Mouse (Mus musculus) midbrain, embryonic 16.5 days (tissue): ENCODE results near the gene Nrf1. TPM values are rescaled to one million over a fixed set of nuclear protein-coding genes. Genes with fewer than 3 reads are reported as not detected.

Source experiments
- ATAC-seq: fragments of 200-750 bp; cut with Nextera tagmentation; 2 replicates; pipeline ENCODE4 v1.8.0; 2017; ENCODE audit warnings: moderate TSS enrichment
- H3K27ac ChIP-seq: fragments of 300-500 bp; sonication (generic); 2 replicates; pipeline ENCODE4 v1.5.1; 2014; ENCODE audit warnings: mild to moderate bottlenecking, low read length, mixed read lengths
- H3K27me3 ChIP-seq: fragments of 300-500 bp; sonication (generic); 2 replicates; pipeline ENCODE4 v1.6.1; 2014; ENCODE audit warnings: low read depth, low read length, mixed read lengths; ENCODE audit not compliant: control insufficient read depth, insufficient read depth
- H3K36me3 ChIP-seq: fragments of 300-500 bp; sonication (generic); 2 replicates; pipeline ENCODE4 v1.6.1; 2014; ENCODE audit warnings: mild to moderate bottlenecking, low read length, moderate library complexity, mixed read lengths; ENCODE audit not compliant: control insufficient read depth, insufficient read depth
- H3K4me1 ChIP-seq: fragments of 300-500 bp; sonication (generic); 2 replicates; pipeline ENCODE4 v1.6.1; 2014; ENCODE audit warnings: mild to moderate bottlenecking, low read length, mixed read lengths; ENCODE audit not compliant: control insufficient read depth, insufficient read depth
- H3K4me2 ChIP-seq: fragments of 300-500 bp; sonication (generic); 2 replicates; pipeline ENCODE4 v1.6.1; 2014; ENCODE audit warnings: mild to moderate bottlenecking, low read length, mixed read lengths
- H3K4me3 ChIP-seq: fragments of 300-500 bp; sonication (generic); 2 replicates; pipeline ENCODE4 v1.5.1; 2014; ENCODE audit warnings: low read depth, mild to moderate bottlenecking, low read length, moderate library complexity, mixed read lengths
- H3K9ac ChIP-seq: fragments of 300-500 bp; sonication (generic); 2 replicates; pipeline ENCODE4 v1.6.1; 2014; ENCODE audit warnings: low read depth, low read length, mixed read lengths
- H3K9me3 ChIP-seq: fragments of 300-500 bp; sonication (generic); replicated peaks from 2 replicates; pipeline ENCODE4 v1.6.1; 2014; ENCODE audit warnings: mild to moderate bottlenecking, low read length, mixed read lengths; ENCODE audit not compliant: control insufficient read depth, poor library complexity, severe bottlenecking
- whole genome bisulfite sequencing: fragments of 180-500 bp; shearing (Covaris S2); extraction: QIAGEN DNeasy Blood & Tissue Kit; methylation state at CpG from one replicate; pipeline ENCODE4 v1.1.7; 2014; 5-methylcytosine and 5-hydroxymethylcytosine counted together
- polyA plus RNA-seq: library from polyadenylated mRNA; unstranded; fragments of >200 nt; fragmentation: Nextera tagmentation; extraction: Ambion mirVana; gene quantifications from 2 replicates; pipeline ENCODE4 v1.2.1, GENCODE M21; 2015

Nrf1 gene
- polyA plus RNA-seq, 1 experiment from 2014 or later: 33.8 TPM

GRCm38 (mm10) chr6:30172820-30173550, 125.2 kb downstream of the Nrf1 start:
- Histone ChIP-seq H3K4me2 (peak overlapping the region; percentile 26), H3K4me3 (0 out of 2 replicates have a peak overlapping the region, but pooled peaks have one; percentile 3), H3K9ac (no peak overlapping the region), H3K27me3 (peaks cover 60% of the 10 kb centered on the region), H3K27ac (no peak overlapping the region), H3K36me3 (no peaks in the 10 kb centered on the region), H3K4me1 (peaks cover 18% of the 10 kb centered on the region), H3K9me3 (no peaks in the 10 kb centered on the region)
- WGBS: 1% methylated on average over 43 of the region's 44 CpGs
- no peak for ATAC-seq

GRCm38 (mm10) chr6:30173551-30174460, 126.0 kb downstream of the Nrf1 start:
- H3K27me3 ChIP-seq: peaks cover 65% of the 10 kb centered on the region
- H3K4me1 ChIP-seq: peaks cover 18% of the 10 kb centered on the region
- H3K36me3 ChIP-seq: no peaks in the 10 kb centered on the region
- under 1% methylated on average over 66 of the region's 80 CpGs for WGBS
- no peak overlapping the region for H3K27ac ChIP-seq
- H3K9ac ChIP-seq: no peak overlapping the region
- H3K9me3 ChIP-seq: no peaks in the 10 kb centered on the region
- no peak for ATAC-seq
- peak overlapping the region; percentile 9; the same call in 1 of the 2 replicates for H3K4me3 ChIP-seq
- peak overlapping the region; percentile 26 for H3K4me2 ChIP-seq

GRCm38 (mm10) chr6:30174461-30175224, 126.9 kb downstream of the Nrf1 start:
- no peak for ATAC-seq
- no peak overlapping the region for H3K4me3 ChIP-seq
- peaks cover 18% of the 10 kb centered on the region for H3K4me1 ChIP-seq
- peaks cover 64% of the 10 kb centered on the region for H3K27me3 ChIP-seq
- peak overlapping the region; percentile 26; the same call in 1 of the 2 replicates for H3K4me2 ChIP-seq
- WGBS: under 1% methylated on average over 27 of the region's 33 CpGs
- H3K9me3 ChIP-seq: no peaks in the 10 kb centered on the region
- H3K27ac ChIP-seq: no peak overlapping the region
- H3K36me3 ChIP-seq: no peaks in the 10 kb centered on the region
- no peak overlapping the region for H3K9ac ChIP-seq

- no peaks in the 10 kb centered on the region for H3K36me3 ChIP-seq
- H3K9me3 ChIP-seq: no peaks in the 10 kb centered on the region
- peaks cover 18% of the 10 kb centered on the region for H3K4me1 ChIP-seq
- peaks cover 64% of the 10 kb centered on the region for H3K27me3 ChIP-seq
- no peak overlapping the region for H3K4me3 ChIP-seq
- H3K27ac ChIP-seq: no peak overlapping the region
- under 1% methylated on average over 44 of the region's 45 CpGs for whole genome bisulfite sequencing
- no peak overlapping the region for H3K9ac ChIP-seq
- ATAC-seq: peak; percentile 5; the same call in 1 of the 2 replicates
- 0 out of 2 replicates have a peak overlapping the region, but pooled peaks have one; percentile 4 for H3K4me2 ChIP-seq
Observed at GRCm38 (mm10) chr6:30175225-30175917, 127.6 kb downstream of the Nrf1 start.

- no peak for ATAC-seq
- peaks cover 18% of the 10 kb centered on the region for H3K4me1 ChIP-seq
- peaks cover 66% of the 10 kb centered on the region for H3K27me3 ChIP-seq
- H3K9me3 ChIP-seq: no peaks in the 10 kb centered on the region
- no peak overlapping the region for H3K9ac ChIP-seq
- H3K4me2 ChIP-seq: no peak overlapping the region
- no peak overlapping the region for H3K4me3 ChIP-seq
- H3K36me3 ChIP-seq: no peaks in the 10 kb centered on the region
- no peak overlapping the region for H3K27ac ChIP-seq
- under 1% methylated on average over 28 of the region's 28 CpGs for WGBS
Observed at GRCm38 (mm10) chr6:30175918-30176421, 128.2 kb downstream of the Nrf1 start.

- Histone ChIP-seq H3K9me3 (no peaks in the 10 kb centered on the region), H3K27ac (no peak overlapping the region), H3K9ac (no peak overlapping the region), H3K4me1 (peaks cover 18% of the 10 kb centered on the region), H3K36me3 (no peaks in the 10 kb centered on the region), H3K4me3 (no peak overlapping the region), H3K4me2 (no peak overlapping the region), H3K27me3 (peaks cover 68% of the 10 kb centered on the region)
- ATAC-seq: no peak
- WGBS: 4% methylated on average over 12 of the region's 12 CpGs
Observed at GRCm38 (mm10) chr6:30176496-30176895, 128.7 kb downstream of the Nrf1 start.

GRCm38 (mm10) chr6:30177305-30177704, 129.5 kb downstream of the Nrf1 start:
- Histone ChIP-seq H3K27ac (no peak overlapping the region), H3K9me3 (no peaks in the 10 kb centered on the region), H3K4me3 (no peak overlapping the region), H3K4me2 (no peak overlapping the region), H3K27me3 (peaks cover 67% of the 10 kb centered on the region), H3K4me1 (peaks cover 18% of the 10 kb centered on the region), H3K9ac (no peak overlapping the region), H3K36me3 (no peaks in the 10 kb centered on the region)
- no peak for ATAC-seq
- WGBS: 0% methylated on average over 14 of the region's 14 CpGs

GRCm38 (mm10) chr6:30178023-30178639, 130.3 kb downstream of the Nrf1 start:
- H3K4me3 ChIP-seq: no peak overlapping the region
- H3K9ac ChIP-seq: no peak overlapping the region
- peaks cover 60% of the 10 kb centered on the region for H3K27me3 ChIP-seq
- H3K4me2 ChIP-seq: no peak overlapping the region
- H3K27ac ChIP-seq: no peak overlapping the region
- peaks cover 14% of the 10 kb centered on the region for H3K4me1 ChIP-seq
- 1% methylated on average over 27 of the region's 27 CpGs for WGBS
- no peaks in the 10 kb centered on the region for H3K36me3 ChIP-seq
- no peak for ATAC-seq
- no peaks in the 10 kb centered on the region for H3K9me3 ChIP-seq
